Mouse (Mus musculus) mammary gland, adult 2 months (tissue): ENCODE measurements around the gene Gm5426. TPM values are rescaled to one million over a fixed set of nuclear protein-coding genes. Genes with fewer than 3 reads are reported as not detected.

ENCODE experiments used
- polyA plus RNA-seq: library from polyadenylated mRNA; depleted of rRNA; stranded (reverse); fragments of >200 nt; gene quantifications from 2 replicates; pipeline ENCODE4 v1.2.3, GENCODE M21; 2012; ENCODE audit warnings: low replicate concordance; rRNA removed

The Gm5426 gene
- not detected in 2 replicates for polyA plus RNA-seq

GRCm38 (mm10) chr10:96136451-96136850 is at the start of gene Gm5426:
Gm5426 (plus strand) TSS chr10:96136603.

Other genes with a start within 250 kb of the Gm5426 start
- gene Eea1, start 196.0 kb upstream of the Gm5426 start, polyA plus RNA-seq, result 3.1 and 4.7 TPM in 2 replicates